Mouse (Mus musculus): ENCODE measurements around the gene Rhoq. TPM values are rescaled to one million over a fixed set of nuclear protein-coding genes. Genes with fewer than 3 reads are reported as not detected.

Rhoq gene
- total RNA-seq (2023) = 10 to 100 TPM; 74.5 to 77.9 TPM

GRCm38 (mm10) chr17:86962894-86963585 is at the start of gene Rhoq:
TSS of gene Rhoq (plus strand) at chr17:86963082.

GRCm38 (mm10) chr17:86917048-86917447 is 45.8 kb upstream of the Rhoq start, which contains the start of gene Tmem247:
TSS of gene Tmem247 (plus strand) at chr17:86917348.

GRCm38 (mm10) chr17:86947840-86948796 is 14.8 kb upstream of the Rhoq start, which contains the start of gene Atp6v1e2:
TSS of gene Atp6v1e2 (minus strand) at chr17:86947897.

DNA sequence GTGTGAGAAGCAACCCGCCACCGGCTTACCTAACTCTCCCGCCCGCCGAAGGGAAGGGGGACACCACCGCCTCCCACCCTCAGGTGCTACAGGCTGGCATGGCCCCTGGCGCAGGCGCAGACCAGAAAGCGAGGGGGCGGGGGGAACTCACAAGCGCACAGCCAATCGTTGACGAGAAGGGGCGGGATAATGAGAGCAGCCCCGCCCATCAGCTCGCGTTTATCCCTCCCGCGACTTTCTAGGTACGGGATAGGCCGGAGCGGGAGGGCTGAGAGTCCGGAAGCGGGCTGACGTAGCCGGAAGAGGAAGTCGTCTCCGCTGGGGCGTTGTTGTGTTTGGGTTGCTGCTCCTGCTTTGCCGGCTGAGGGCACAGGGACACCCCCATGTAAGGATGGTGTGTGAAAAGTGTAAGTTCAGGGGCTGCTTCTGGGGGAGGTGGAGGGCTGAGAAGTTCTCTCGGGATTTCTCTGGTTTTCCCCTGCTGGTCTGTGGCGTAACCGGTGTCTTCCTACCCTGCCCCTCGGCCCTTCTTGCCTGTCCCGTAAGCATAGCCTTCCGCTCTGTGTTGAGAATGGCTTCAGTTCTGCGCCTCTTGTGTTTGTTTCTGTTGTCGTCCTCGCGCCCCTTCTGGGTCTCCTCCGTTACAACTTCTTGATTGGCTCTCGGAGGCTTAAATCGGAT is 62.5 kb downstream of the Rhoq start, which contains the start of the genes Pigf and Cript:
Pigf (minus strand) TSS at position 138 of the 681 bp plus-strand sequence.
Cript (plus strand) TSS at position 282 of the 681 bp plus-strand sequence.

Other genes starting within 250 kb of the Rhoq start
- 1 to 10 TPM; 2.1 to 4.0 TPM for gene Epas1, start 209.4 kb upstream of the Rhoq start, total RNA-seq (2023)
- gene Tmem247, start 45.7 kb upstream of the Rhoq start, total RNA-seq (2023) = not detected
- gene Atp6v1e2, start 15.2 kb upstream of the Rhoq start, total RNA-seq (2023) = not detected
- 10 to 100 TPM; 12.7 to 16.3 TPM for gene Pigf, start 62.3 kb downstream of the Rhoq start, total RNA-seq (2023)
- gene Cript, start 62.5 kb downstream of the Rhoq start, total RNA-seq (2023) = 10 to 100 TPM; 51.6 to 53.1 TPM
- gene Socs5, start 144.6 kb downstream of the Rhoq start, total RNA-seq (2023) = 10 to 100 TPM; 22.1 to 23.3 TPM